Mouse (Mus musculus): ENCODE data around the gene Cd164l2. TPM values are rescaled to one million over a fixed set of nuclear protein-coding genes. Genes with fewer than 3 reads are reported as not detected.

The Cd164l2 gene
- polyA plus RNA-seq, 1 experiment from 2014 or later, result 2.3 TPM

DNA sequence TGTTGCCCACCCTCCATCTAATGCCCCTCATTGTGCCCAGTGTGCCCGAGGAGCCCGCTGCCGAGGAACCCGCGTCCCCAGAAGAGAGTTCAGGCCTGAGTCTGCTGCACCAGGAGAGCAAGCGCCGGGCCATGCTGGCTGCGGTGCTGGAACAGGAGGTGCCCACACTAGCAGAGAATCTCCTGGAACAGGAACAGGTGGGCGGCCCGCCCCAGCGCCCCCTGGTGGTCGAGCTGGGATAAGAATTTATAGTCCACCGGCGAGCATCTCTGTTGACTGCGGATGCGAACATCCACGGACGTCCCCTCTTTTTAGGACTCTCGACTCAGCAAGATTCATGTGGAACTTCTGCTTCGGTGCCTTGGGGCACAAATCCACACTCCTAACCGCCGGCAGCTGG is 38.7 kb downstream of the Cd164l2 start:
- H3K27me3 ChIP-seq, result peaks cover 92% of the 10 kb centered on the region
- 3% methylated on average over 22 of the region's 22 CpGs for WGBS
- H3K27ac ChIP-seq, result no peak overlapping the region
- peaks cover 15% of the 10 kb centered on the region for H3K4me1 ChIP-seq
- H3K9me3 ChIP-seq (replicated peaks), result no peaks in the 10 kb centered on the region
- H3K4me3 ChIP-seq, result peak overlapping the region; percentile 33
- H3K9ac ChIP-seq, result peak overlapping the region; percentile 43; the same call in 1 of the 2 replicates
- ATAC-seq (ENCODE audit: low FRiP score), result no peak
- no peaks in the 10 kb centered on the region for H3K36me3 ChIP-seq
- H3K4me2 ChIP-seq (replicated peaks), result peak overlapping the region; percentile 58

DNA sequence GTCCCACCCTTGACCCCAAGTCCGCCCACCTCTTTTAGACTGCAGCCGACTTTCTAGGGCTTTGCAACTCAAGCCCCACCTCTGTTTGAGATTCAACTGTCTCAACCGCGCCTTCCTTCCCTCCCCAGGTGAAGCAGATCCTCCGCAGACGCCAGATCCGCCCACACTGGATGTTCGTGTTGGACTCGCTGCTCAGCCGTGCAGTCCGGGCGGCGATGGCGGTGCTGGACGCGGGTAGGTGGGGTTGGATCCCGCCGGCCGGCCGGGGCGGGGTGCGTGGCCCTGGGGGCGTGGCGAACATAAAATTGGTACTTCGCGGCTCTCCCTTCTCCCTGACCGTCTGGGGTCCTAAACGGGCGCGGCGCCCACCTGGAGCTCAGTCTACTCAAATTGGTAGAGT is 39.3 kb downstream of the Cd164l2 start:
- no peak overlapping the region for H3K27ac ChIP-seq
- no peaks in the 10 kb centered on the region for H3K36me3 ChIP-seq
- no peak for ATAC-seq (ENCODE audit: low FRiP score)
- peak overlapping the region; percentile 33 for H3K4me3 ChIP-seq
- peaks cover 92% of the 10 kb centered on the region for H3K27me3 ChIP-seq
- H3K9ac ChIP-seq, result peak overlapping the region; percentile 47; the same call in 1 of the 2 replicates
- H3K4me2 ChIP-seq (replicated peaks), result peak overlapping the region; percentile 58
- H3K4me1 ChIP-seq, result peaks cover 15% of the 10 kb centered on the region
- H3K9me3 ChIP-seq (replicated peaks), result no peaks in the 10 kb centered on the region
- under 1% methylated on average over 31 of the region's 31 CpGs for WGBS

DNA sequence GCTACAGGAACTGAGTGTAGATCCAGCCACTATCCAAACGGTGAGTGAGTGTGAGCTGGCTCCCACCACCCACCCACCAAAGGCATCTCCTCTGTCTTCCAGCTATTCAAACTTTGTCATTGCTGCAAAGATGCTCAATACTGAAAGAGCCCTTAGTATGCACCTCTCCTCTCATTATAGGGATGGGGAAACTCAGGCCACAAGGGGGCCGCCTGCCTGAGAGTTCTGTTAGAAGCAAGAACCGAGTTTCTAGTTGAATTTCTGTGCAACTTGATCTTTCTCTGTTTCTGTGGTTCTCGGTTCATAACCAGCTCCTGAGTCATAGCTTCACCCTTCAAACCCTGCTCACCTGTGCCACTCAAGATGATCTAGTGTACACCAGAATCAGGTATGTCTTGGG is 40.2 kb downstream of the Cd164l2 start:
- no peak overlapping the region for H3K27ac ChIP-seq
- H3K4me3 ChIP-seq, result no peak overlapping the region

DNA sequence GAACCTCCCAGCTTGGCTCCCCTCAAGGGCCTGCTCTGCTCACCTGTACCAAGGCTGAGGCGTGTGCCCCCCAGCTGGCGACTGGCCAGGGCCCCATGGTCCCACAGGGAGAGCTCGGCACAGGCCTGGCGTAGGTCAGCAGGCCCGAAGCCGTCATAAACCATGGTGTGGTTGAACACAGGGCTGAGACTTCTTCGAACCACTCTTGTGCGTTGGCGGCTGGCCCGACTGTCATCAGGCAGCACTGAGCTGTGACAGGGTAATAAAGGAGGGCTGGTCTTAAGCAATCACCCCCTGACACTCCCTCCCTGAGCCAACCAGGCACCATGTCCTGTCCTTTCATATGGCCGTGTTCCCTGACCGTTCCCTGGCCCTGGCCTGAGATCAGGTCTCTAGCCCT is 41.5 kb downstream of the Cd164l2 start:
- Histone ChIP-seq H3K4me2 (replicated peaks) (no peak overlapping the region), H3K9ac (no peak overlapping the region), H3K9me3 (replicated peaks) (no peaks in the 10 kb centered on the region), H3K4me3 (no peak overlapping the region), H3K27ac (no peak overlapping the region), H3K4me1 (peaks cover 15% of the 10 kb centered on the region), H3K36me3 (no peaks in the 10 kb centered on the region), H3K27me3 (peaks cover 90% of the 10 kb centered on the region)
- WGBS, result 82% methylated on average over 12 of the region's 12 CpGs
- no peak for ATAC-seq (ENCODE audit: low FRiP score)

More for the DNA sequence above, 40.2 kb downstream of the Cd164l2 start:
- H3K9ac ChIP-seq, result no peak overlapping the region
- H3K27me3 ChIP-seq, result peaks cover 92% of the 10 kb centered on the region
- H3K4me2 ChIP-seq (replicated peaks), result no peak overlapping the region
- H3K4me1 ChIP-seq, result peaks cover 15% of the 10 kb centered on the region
- no peaks in the 10 kb centered on the region for H3K9me3 ChIP-seq (replicated peaks)
- WGBS, result 36% methylated on average over 4 of the region's 4 CpGs
- H3K36me3 ChIP-seq, result no peaks in the 10 kb centered on the region
- ATAC-seq (ENCODE audit: low FRiP score), result no peak

DNA sequence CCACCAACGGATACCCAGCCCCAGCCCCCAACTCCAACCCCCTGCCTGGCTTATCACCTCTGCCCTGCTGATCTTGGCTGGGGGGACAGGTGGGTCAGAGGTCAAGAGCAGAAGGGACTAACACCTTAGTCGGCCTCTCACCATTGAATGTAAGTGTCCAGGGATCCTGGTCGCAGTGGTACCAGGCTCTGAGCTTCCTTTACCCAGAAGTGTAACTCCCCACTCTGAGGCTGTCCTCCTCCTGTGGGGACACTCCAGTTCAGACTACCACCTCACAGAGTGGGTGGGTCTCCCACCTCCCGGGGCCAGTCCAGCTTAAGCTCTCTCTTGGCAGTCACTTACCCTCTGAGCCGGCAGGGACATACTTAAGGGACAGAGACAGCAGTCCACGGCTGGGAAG is 43.5 kb downstream of the Cd164l2 start:
- no peak overlapping the region for H3K4me2 ChIP-seq (replicated peaks)
- WGBS, result 67% methylated on average over 6 of the region's 6 CpGs
- ATAC-seq (ENCODE audit: low FRiP score), result no peak
- H3K9me3 ChIP-seq (replicated peaks), result no peaks in the 10 kb centered on the region
- H3K4me1 ChIP-seq, result peaks cover 14% of the 10 kb centered on the region
- H3K27ac ChIP-seq, result no peak overlapping the region
- H3K36me3 ChIP-seq, result no peaks in the 10 kb centered on the region
- no peak overlapping the region for H3K4me3 ChIP-seq
- H3K27me3 ChIP-seq, result peaks cover 72% of the 10 kb centered on the region
- H3K9ac ChIP-seq, result no peak overlapping the region

DNA sequence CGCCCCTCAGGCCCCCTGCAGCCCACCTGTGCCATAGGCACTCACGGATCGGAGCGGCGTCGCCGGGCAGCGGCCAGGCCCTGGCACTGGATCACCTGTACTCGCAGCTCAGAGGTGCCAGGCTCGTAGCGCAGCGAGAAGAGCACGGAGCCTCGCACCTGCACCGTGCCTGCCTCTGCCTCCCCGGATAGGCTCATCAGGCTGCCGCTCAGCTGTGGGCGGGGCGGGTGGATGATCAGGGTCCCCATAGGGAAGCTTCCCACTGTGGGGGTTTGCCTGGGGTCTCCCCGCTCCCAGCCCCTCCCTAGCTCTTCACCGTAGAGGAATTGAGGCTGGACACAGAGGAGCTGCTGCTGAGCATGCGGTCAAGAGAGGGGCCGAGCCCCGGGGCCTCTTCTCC is 44.9 kb downstream of the Cd164l2 start:
- Histone ChIP-seq H3K27ac (no peak overlapping the region), H3K4me2 (replicated peaks) (0 out of 2 replicates have a peak overlapping the region, but pooled peaks have one; percentile 13), H3K9ac (no peak overlapping the region), H3K27me3 (peaks cover 61% of the 10 kb centered on the region), H3K4me3 (no peak overlapping the region), H3K36me3 (no peaks in the 10 kb centered on the region), H3K4me1 (no peaks in the 10 kb centered on the region), H3K9me3 (replicated peaks) (no peaks in the 10 kb centered on the region)
- no peak for ATAC-seq (ENCODE audit: low FRiP score)
- 19% methylated on average over 24 of the region's 24 CpGs for WGBS

DNA sequence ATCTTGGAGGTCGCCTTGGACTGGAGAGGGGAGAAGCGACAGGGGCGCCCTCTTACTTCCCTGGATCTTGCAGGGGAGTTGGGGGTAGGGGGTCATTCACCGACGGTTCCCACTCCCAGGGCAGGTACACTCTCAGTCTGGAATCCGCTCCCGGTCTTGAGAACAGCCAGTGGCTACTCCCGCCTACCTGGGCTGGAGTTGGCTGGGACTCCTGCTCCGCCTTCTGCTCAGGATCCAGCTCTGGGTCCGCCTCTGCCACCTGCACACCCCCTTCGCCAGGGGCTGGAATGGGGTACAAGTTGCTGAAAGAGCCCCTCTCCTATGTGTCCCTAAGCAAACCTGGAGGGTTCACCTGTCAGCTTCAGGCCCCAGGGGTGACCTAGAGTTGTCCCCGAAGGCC is 45.3 kb downstream of the Cd164l2 start:
- Histone ChIP-seq H3K36me3 (no peaks in the 10 kb centered on the region), H3K4me3 (no peak overlapping the region), H3K9me3 (replicated peaks) (no peaks in the 10 kb centered on the region), H3K9ac (no peak overlapping the region), H3K27me3 (peaks cover 56% of the 10 kb centered on the region), H3K4me2 (replicated peaks) (0 out of 2 replicates have a peak overlapping the region, but pooled peaks have one; percentile 13), H3K27ac (no peak overlapping the region), H3K4me1 (no peaks in the 10 kb centered on the region)
- no peak for ATAC-seq (ENCODE audit: low FRiP score)
- 31% methylated on average over 12 of the region's 12 CpGs for WGBS

DNA sequence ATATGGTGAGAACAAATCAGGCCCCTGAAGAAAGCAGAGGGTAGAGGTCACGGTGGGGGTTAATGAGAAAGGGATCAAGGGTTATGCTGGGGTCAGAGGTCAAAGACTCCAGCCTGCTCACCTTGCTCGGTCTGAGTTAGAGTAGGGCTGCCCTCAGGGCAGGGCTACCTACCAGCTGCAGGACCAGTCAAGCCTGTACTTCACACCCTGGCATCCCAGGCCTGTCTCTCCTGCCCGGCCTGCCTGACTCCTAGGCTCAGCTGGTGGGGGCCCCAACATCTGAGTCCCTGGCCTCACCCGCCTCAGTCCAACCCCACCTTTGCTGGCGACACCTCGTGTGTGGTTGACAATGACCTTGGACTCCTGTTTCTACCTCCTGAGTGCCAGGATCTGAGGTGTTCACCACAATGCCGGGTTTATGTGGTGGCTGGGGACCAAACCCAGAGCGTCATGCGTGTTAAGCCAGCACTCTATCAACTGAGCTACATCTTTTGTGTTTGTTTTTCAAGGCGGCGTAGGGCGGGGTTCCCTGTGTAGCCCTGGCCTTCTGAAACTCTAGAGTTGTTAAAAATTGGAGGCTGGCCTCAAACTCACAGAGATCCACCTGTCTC is 46.0 kb downstream of the Cd164l2 start:
- no peak for ATAC-seq (ENCODE audit: low FRiP score)
- Histone ChIP-seq H3K27ac (no peak overlapping the region), H3K9ac (no peak overlapping the region), H3K9me3 (replicated peaks) (no peaks in the 10 kb centered on the region), H3K27me3 (peaks cover 50% of the 10 kb centered on the region), H3K4me2 (replicated peaks) (no peak overlapping the region), H3K36me3 (no peaks in the 10 kb centered on the region), H3K4me1 (no peaks in the 10 kb centered on the region), H3K4me3 (no peak overlapping the region)
- WGBS, result 74% methylated on average over 12 of the region's 12 CpGs

DNA sequence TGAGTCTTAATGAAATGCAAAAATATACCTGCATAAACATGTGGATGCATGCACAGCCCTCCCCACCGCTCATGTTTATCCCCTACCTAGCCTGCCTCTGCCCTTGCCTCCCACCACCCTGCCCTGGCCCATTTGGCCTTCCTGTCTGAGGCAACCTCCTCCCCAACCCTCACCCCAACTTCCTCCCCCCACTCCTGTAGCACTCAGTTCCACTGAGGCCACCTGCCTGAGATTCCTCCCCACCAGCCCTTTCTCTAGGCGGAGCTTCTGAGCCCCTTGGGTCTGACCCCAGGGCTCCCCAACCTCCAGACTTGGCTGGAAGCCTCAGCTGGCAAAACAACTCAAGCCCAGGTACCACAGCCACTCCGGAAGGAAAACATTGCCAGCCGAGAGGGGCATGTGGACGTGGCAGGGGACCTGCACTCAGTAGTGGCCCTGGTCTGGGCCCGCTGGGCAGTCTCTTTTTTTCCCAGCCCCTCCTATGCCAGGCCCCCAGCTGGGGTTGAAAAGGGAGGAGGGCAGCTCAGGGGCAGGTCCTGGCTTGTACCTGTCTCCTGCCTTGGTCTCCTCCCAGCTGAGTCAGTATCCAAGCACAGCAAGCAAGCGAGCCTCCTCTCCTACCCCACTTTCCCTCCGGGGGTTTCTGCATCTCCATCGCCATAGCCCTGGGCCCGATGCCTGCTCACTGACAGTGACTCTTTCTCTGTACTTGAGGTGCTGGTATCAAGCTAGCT is 49.9 kb downstream of the Cd164l2 start:
- H3K27ac ChIP-seq, result no peak overlapping the region
- no peak for ATAC-seq (ENCODE audit: low FRiP score)
- H3K4me1 ChIP-seq, result no peaks in the 10 kb centered on the region
- WGBS, result 46% methylated on average over 10 of the region's 10 CpGs
- 0 out of 2 replicates have a peak, but pooled peaks cover 7% of the 10 kb centered on the region for H3K9me3 ChIP-seq (replicated peaks)
- H3K36me3 ChIP-seq, result peaks cover 35% of the 10 kb centered on the region
- no peak overlapping the region for H3K4me3 ChIP-seq
- no peak overlapping the region for H3K9ac ChIP-seq
- peaks cover 17% of the 10 kb centered on the region for H3K27me3 ChIP-seq
- H3K4me2 ChIP-seq (replicated peaks), result no peak overlapping the region

DNA sequence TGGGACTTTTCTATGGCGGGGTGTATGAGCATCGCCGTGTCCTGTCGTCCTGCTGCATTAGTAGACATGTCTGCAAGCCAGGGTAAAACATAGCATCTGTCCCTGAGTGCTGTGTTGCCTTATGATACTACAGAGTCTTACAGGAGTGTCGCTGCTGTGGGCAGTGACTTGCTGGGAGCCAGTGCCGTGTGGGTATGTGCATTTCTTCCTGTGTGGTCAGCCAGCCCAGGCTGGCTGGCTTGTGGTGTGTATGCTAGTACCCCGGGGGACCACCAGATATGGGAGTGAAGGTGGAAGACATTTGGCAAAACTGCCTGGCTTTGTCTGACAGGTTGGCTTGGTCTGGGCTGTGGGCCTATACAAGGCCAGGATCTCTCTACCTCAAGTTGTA is 50.4 kb downstream of the Cd164l2 start:
- no peak overlapping the region for H3K27ac ChIP-seq

DNA sequence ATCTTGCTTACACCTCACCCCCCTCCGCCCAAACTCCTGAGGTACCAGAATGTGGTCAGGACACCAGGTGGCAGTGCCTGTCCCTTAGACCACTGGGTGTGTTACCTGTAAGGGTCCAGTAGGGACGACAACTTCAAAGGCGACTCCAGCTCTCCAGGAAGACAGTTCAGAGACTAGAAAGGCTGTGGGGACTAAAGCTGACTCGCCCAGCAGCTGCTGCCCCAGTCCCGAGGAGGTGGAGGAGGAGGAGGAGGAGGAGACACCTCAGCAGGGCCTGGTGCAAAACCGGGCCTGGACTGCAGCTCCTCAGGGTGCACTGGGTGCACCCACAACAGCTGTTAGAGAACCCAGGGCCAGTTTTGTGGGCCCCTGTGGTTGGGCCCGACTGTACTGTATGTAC is 51.0 kb downstream of the Cd164l2 start, which contains the start of gene Sytl1:
Sytl1 (minus strand) TSS at position 232 of the 400 bp plus-strand sequence.
- H3K4me3 ChIP-seq, result no peak within 1 kb of the TSS
- H3K36me3 ChIP-seq, result peaks cover 45% of the 10 kb centered on the region
- no peaks in the 10 kb centered on the region for H3K4me1 ChIP-seq
- H3K27me3 ChIP-seq, result peaks cover 6% of the 10 kb centered on the region
- H3K9me3 ChIP-seq (replicated peaks), result 0 out of 2 replicates have a peak, but pooled peaks cover 7% of the 10 kb centered on the region
- no peak for ATAC-seq (ENCODE audit: low FRiP score)
- no peak within 1 kb of the TSS for H3K4me2 ChIP-seq (replicated peaks)
- WGBS, result 43% methylated on average over 7 of the region's 7 CpGs
- no peak within 1 kb of the TSS for H3K9ac ChIP-seq
- H3K27ac ChIP-seq, result no peak within 1 kb of the TSS

More for the DNA sequence above, 50.4 kb downstream of the Cd164l2 start:
- Histone ChIP-seq H3K4me3 (no peak overlapping the region), H3K4me2 (replicated peaks) (no peak overlapping the region), H3K9ac (no peak overlapping the region), H3K9me3 (replicated peaks) (0 out of 2 replicates have a peak, but pooled peaks cover 7% of the 10 kb centered on the region), H3K27me3 (peaks cover 11% of the 10 kb centered on the region), H3K4me1 (no peaks in the 10 kb centered on the region), H3K36me3 (peaks cover 40% of the 10 kb centered on the region)
- 65% methylated on average over 7 of the region's 7 CpGs for WGBS
- ATAC-seq (ENCODE audit: low FRiP score), result no peak

DNA sequence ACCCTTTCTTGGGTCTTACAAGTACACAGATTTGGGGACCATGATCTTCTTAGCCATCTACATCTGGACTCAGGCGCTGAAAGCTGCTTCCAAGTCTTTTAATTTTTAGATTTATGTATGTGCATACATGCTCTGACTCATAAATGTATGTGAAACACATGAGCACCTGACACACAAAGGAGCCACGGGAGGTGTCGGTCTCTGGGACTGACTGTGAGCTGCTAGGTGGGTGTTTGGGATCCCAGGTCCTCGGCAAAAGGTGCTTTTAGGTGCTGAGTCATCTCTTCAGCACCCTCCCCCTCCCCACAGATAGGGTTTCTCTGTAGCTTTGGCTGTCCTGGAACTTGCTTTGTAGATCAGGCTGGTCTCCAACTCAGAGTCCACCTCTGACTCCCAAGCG is 51.8 kb downstream of the Cd164l2 start:
- Histone ChIP-seq H3K4me2 (replicated peaks) (no peak overlapping the region), H3K9ac (no peak overlapping the region), H3K4me1 (no peaks in the 10 kb centered on the region), H3K27ac (no peak overlapping the region), H3K36me3 (peaks cover 54% of the 10 kb centered on the region), H3K27me3 (peaks cover 3% of the 10 kb centered on the region; the same call in 1 of the 2 replicates), H3K4me3 (no peak overlapping the region), H3K9me3 (replicated peaks) (0 out of 2 replicates have a peak, but pooled peaks cover 7% of the 10 kb centered on the region)
- no peak for ATAC-seq (ENCODE audit: low FRiP score)
- WGBS, result 86% methylated on average over 5 of the region's 5 CpGs
